Mouse (Mus musculus) stomach, postnatal 0 days (tissue): ENCODE measurements around the gene Tcf15. TPM values are rescaled to one million over a fixed set of nuclear protein-coding genes. Genes with fewer than 3 reads are reported as not detected.
A peak's percentile ranks its signal among the peaks of the same experiment; 100 is the strongest.

ENCODE experiments used
- ATAC-seq: fragments of 200-750 bp; cut with Nextera tagmentation; 2 replicates; pipeline ENCODE4 v1.8.0; 2017; ENCODE audit not compliant: low FRiP score, low TSS enrichment
- DNase-seq: peaks from one replicate; pipeline ENCODE4 v3.0.0-alpha.2; 2016; ENCODE audit warnings: low spot score
- H3K27ac ChIP-seq: fragments of 300-500 bp; sonication (generic); replicated peaks from 2 replicates; pipeline ENCODE4 v1.5.1; 2014; ENCODE audit warnings: mild to moderate bottlenecking, control low read depth
- H3K27me3 ChIP-seq: fragments of 300-500 bp; sonication (generic); 2 replicates; pipeline ENCODE4 v1.6.1; 2014; ENCODE audit warnings: low read length; ENCODE audit not compliant: control insufficient read depth, insufficient read depth
- H3K36me3 ChIP-seq: fragments of 300-500 bp; sonication (generic); 2 replicates; pipeline ENCODE4 v1.6.1; 2014; ENCODE audit warnings: low read length, mixed read lengths; ENCODE audit not compliant: control insufficient read depth, insufficient read depth
- H3K4me1 ChIP-seq: fragments of 300-500 bp; sonication (generic); replicated peaks from 2 replicates; pipeline ENCODE4 v1.6.1; 2014; ENCODE audit warnings: antibody characterized with exemption; ENCODE audit not compliant: control insufficient read depth, insufficient read depth
- H3K4me2 ChIP-seq: fragments of 300-500 bp; sonication (generic); replicated peaks from 2 replicates; pipeline ENCODE4 v1.6.1; 2014; ENCODE audit warnings: low read depth, mild to moderate bottlenecking, control low read depth, moderate library complexity
- H3K4me3 ChIP-seq: fragments of 300-500 bp; sonication (generic); 2 replicates; pipeline ENCODE4 v1.5.1; 2014; ENCODE audit warnings: low read depth, low read length, control low read depth
- H3K9ac ChIP-seq: fragments of 300-500 bp; sonication (generic); 2 replicates; pipeline ENCODE4 v1.6.1; 2014; ENCODE audit warnings: mild to moderate bottlenecking, low read length, control low read depth, mixed read lengths
- H3K9me3 ChIP-seq: fragments of 300-500 bp; sonication (generic); 2 replicates; pipeline ENCODE4 v1.6.1; 2016; ENCODE audit warnings: low read length; ENCODE audit not compliant: control insufficient read depth
- CTCF ChIP-seq: IDR thresholded peaks from 2 replicates; pipeline ENCODE4 v1.5.1; 2016; ENCODE audit warnings: antibody characterized with exemption, low read depth, mild to moderate bottlenecking, moderate library complexity
- EP300 ChIP-seq: optimal IDR thresholded peaks from 2 replicates; pipeline ENCODE3; 2016; ENCODE audit warnings: antibody characterized with exemption
- WGBS: fragments of 180-500 bp; shearing (Covaris S2); extraction: QIAGEN DNeasy Blood & Tissue Kit; methylation state at CpG from one replicate; pipeline ENCODE4 v1.1.7; 2014; 5-methylcytosine and 5-hydroxymethylcytosine counted together
- polyA plus RNA-seq: library from polyadenylated mRNA; unstranded; fragments of >200 nt; fragmentation: Nextera tagmentation; extraction: Ambion mirVana; gene quantifications from 2 replicates; pipeline ENCODE4 v1.2.1, GENCODE M21; 2015

The Tcf15 gene
- polyA plus RNA-seq, 1 experiment from 2014 or later: 2.5 TPM

- Histone ChIP-seq H3K27ac (no peak overlapping the region), H3K9ac (no peak overlapping the region), H3K4me2 (peak overlapping the region; percentile 35), H3K4me1 (no peaks in the 10 kb centered on the region), H3K4me3 (no peak overlapping the region), H3K9me3 (no peaks in the 10 kb centered on the region), H3K27me3 (no peaks in the 10 kb centered on the region), H3K36me3 (no peaks in the 10 kb centered on the region)
- peak; percentile 82 for ATAC-seq
- TF ChIP-seq EP300: no peak
- TF ChIP-seq CTCF: no peak
- DNase-seq: peak; percentile 71
- WGBS: 16% methylated on average over 23 of the region's 24 CpGs
Observed at GRCm38 (mm10) chr2:152177162-152177805, 33.9 kb downstream of the Tcf15 start.

GRCm38 (mm10) chr2:152177806-152178170, 34.4 kb downstream of the Tcf15 start:
- no peak overlapping the region for H3K9ac ChIP-seq
- H3K4me1 ChIP-seq: no peaks in the 10 kb centered on the region
- no peak overlapping the region for H3K4me3 ChIP-seq
- no peak overlapping the region for H3K4me2 ChIP-seq
- no peaks in the 10 kb centered on the region for H3K36me3 ChIP-seq
- no peak overlapping the region for H3K27ac ChIP-seq
- no peaks in the 10 kb centered on the region for H3K9me3 ChIP-seq
- ATAC-seq: no peak
- TF ChIP-seq CTCF: no peak
- no peak for TF ChIP-seq EP300
- no peak for DNase-seq
- 70% methylated on average over 6 of the region's 6 CpGs for WGBS
- no peaks in the 10 kb centered on the region for H3K27me3 ChIP-seq

- no peak for TF ChIP-seq CTCF
- no peak for TF ChIP-seq EP300
- Histone ChIP-seq H3K27me3 (no peaks in the 10 kb centered on the region), H3K4me2 (no peak overlapping the region), H3K36me3 (no peaks in the 10 kb centered on the region), H3K27ac (no peak overlapping the region), H3K9ac (no peak overlapping the region), H3K4me3 (no peak overlapping the region), H3K4me1 (no peaks in the 10 kb centered on the region), H3K9me3 (no peaks in the 10 kb centered on the region)
- 75% methylated on average over 3 of the region's 3 CpGs for WGBS
- ATAC-seq (no peak), DNase-seq (no peak)
Observed at GRCm38 (mm10) chr2:152178345-152178744, 35.0 kb downstream of the Tcf15 start.

- Histone ChIP-seq H3K27ac (no peak overlapping the region), H3K4me1 (no peaks in the 10 kb centered on the region), H3K36me3 (no peaks in the 10 kb centered on the region), H3K4me2 (no peak overlapping the region), H3K4me3 (no peak overlapping the region), H3K9me3 (no peaks in the 10 kb centered on the region), H3K9ac (no peak overlapping the region), H3K27me3 (no peaks in the 10 kb centered on the region)
- ATAC-seq (no peak), DNase-seq (peak; percentile 7)
- 60% methylated on average over 2 of the region's 2 CpGs for whole genome bisulfite sequencing
- TF ChIP-seq CTCF: no peak
- TF ChIP-seq EP300: no peak
Observed at GRCm38 (mm10) chr2:152179301-152179700, 35.9 kb downstream of the Tcf15 start.

- Histone ChIP-seq H3K27ac (no peak overlapping the region), H3K27me3 (no peaks in the 10 kb centered on the region), H3K36me3 (no peaks in the 10 kb centered on the region), H3K4me3 (no peak overlapping the region), H3K9ac (no peak overlapping the region), H3K4me2 (no peak overlapping the region), H3K9me3 (no peaks in the 10 kb centered on the region), H3K4me1 (no peaks in the 10 kb centered on the region)
- WGBS: 32% methylated on average over 6 of the region's 6 CpGs
- ATAC-seq (peak; percentile 68), DNase-seq (peak; percentile 24)
- TF ChIP-seq EP300 (no peak), CTCF (no peak)
Observed at GRCm38 (mm10) chr2:152180323-152180722, 37.0 kb downstream of the Tcf15 start.

GRCm38 (mm10) chr2:152187132-152187531, 43.8 kb downstream of the Tcf15 start:
- Histone ChIP-seq H3K4me3 (no peak overlapping the region), H3K27ac (no peak overlapping the region), H3K36me3 (no peaks in the 10 kb centered on the region), H3K4me2 (no peak overlapping the region), H3K4me1 (no peaks in the 10 kb centered on the region), H3K9me3 (no peaks in the 10 kb centered on the region), H3K27me3 (no peaks in the 10 kb centered on the region), H3K9ac (no peak overlapping the region)
- DNase-seq: no peak
- WGBS: 80% methylated on average over 5 of the region's 5 CpGs
- no peak for ATAC-seq
- TF ChIP-seq EP300 (no peak), CTCF (no peak)
